Mouse (Mus musculus): ENCODE data around the gene Ap1g2. TPM values are rescaled to one million over a fixed set of nuclear protein-coding genes. Genes with fewer than 3 reads are reported as not detected.

Gene Ap1g2
- polyA plus RNA-seq, 1 experiment from 2014 or later: 10.2 TPM

GRCm38 (mm10) chr14:55079214-55079970 lies 27.0 kb downstream of the Ap1g2 start:
- WGBS: 22% methylated on average over 8 of the region's 8 CpGs
- Histone ChIP-seq H3K36me3 (replicated peaks) (peaks cover 6% of the 10 kb centered on the region), H3K4me2 (peak overlapping the region; percentile 28; the same call in 1 of the 2 replicates), H3K4me1 (peaks cover 50% of the 10 kb centered on the region), H3K27me3 (peaks cover 7% of the 10 kb centered on the region; the same call in 1 of the 2 replicates), H3K4me3 (replicated peaks) (no peak overlapping the region), H3K9me3 (no peaks in the 10 kb centered on the region), H3K27ac (peak overlapping the region; percentile 81), H3K9ac (peak overlapping the region; percentile 50)
- peak; percentile 57 for ATAC-seq (ENCODE audit: low FRiP score)

- peaks cover 15% of the 10 kb centered on the region for H3K36me3 ChIP-seq (replicated peaks)
- H3K27ac ChIP-seq: peak overlapping the region; percentile 81
- H3K4me1 ChIP-seq: peaks cover 48% of the 10 kb centered on the region
- no peaks in the 10 kb centered on the region for H3K9me3 ChIP-seq
- peak overlapping the region; percentile 28 for H3K4me2 ChIP-seq
- peak overlapping the region; percentile 50 for H3K9ac ChIP-seq
- ATAC-seq (ENCODE audit: low FRiP score): peak; percentile 66
- H3K27me3 ChIP-seq: peaks cover 7% of the 10 kb centered on the region; the same call in 1 of the 2 replicates
- peak overlapping the region; percentile 17 for H3K4me3 ChIP-seq (replicated peaks)
- 5% methylated on average over 23 of the region's 23 CpGs for WGBS
Observed at GRCm38 (mm10) chr14:55078366-55078989, 27.9 kb downstream of the Ap1g2 start.

GRCm38 (mm10) chr14:55077481-55078365 lies 28.7 kb downstream of the Ap1g2 start:
- Histone ChIP-seq H3K9ac (peak overlapping the region; percentile 21), H3K4me2 (peak overlapping the region; percentile 28), H3K9me3 (no peaks in the 10 kb centered on the region), H3K27me3 (peaks cover 9% of the 10 kb centered on the region; the same call in 1 of the 2 replicates), H3K4me1 (peaks cover 50% of the 10 kb centered on the region), H3K36me3 (replicated peaks) (peaks cover 23% of the 10 kb centered on the region), H3K27ac (peak overlapping the region; percentile 81), H3K4me3 (replicated peaks) (no peak overlapping the region)
- ATAC-seq (ENCODE audit: low FRiP score): no peak
- WGBS: 14% methylated on average over 15 of the region's 15 CpGs

GRCm38 (mm10) chr14:55076956-55077355 lies 29.4 kb downstream of the Ap1g2 start:
- Histone ChIP-seq H3K4me1 (peaks cover 56% of the 10 kb centered on the region), H3K4me2 (no peak overlapping the region), H3K27ac (peak overlapping the region; percentile 81; the same call in 1 of the 2 replicates), H3K9me3 (no peaks in the 10 kb centered on the region), H3K9ac (no peak overlapping the region), H3K27me3 (peaks cover 13% of the 10 kb centered on the region; the same call in 1 of the 2 replicates), H3K4me3 (replicated peaks) (no peak overlapping the region), H3K36me3 (replicated peaks) (peaks cover 31% of the 10 kb centered on the region)
- WGBS: 66% methylated on average over 3 of the region's 3 CpGs
- ATAC-seq (ENCODE audit: low FRiP score): no peak

GRCm38 (mm10) chr14:55076224-55076623 lies 30.2 kb downstream of the Ap1g2 start:
- no peak overlapping the region for H3K4me2 ChIP-seq
- H3K9ac ChIP-seq: no peak overlapping the region
- ATAC-seq (ENCODE audit: low FRiP score): no peak
- H3K36me3 ChIP-seq (replicated peaks): peaks cover 38% of the 10 kb centered on the region
- peaks cover 13% of the 10 kb centered on the region; the same call in 1 of the 2 replicates for H3K27me3 ChIP-seq
- peaks cover 63% of the 10 kb centered on the region for H3K4me1 ChIP-seq
- H3K9me3 ChIP-seq: no peaks in the 10 kb centered on the region
- 63% methylated on average over 6 of the region's 6 CpGs for WGBS
- H3K27ac ChIP-seq: no peak overlapping the region
- no peak overlapping the region for H3K4me3 ChIP-seq (replicated peaks)

- no peak for ATAC-seq (ENCODE audit: low FRiP score)
- H3K27ac ChIP-seq: no peak overlapping the region
- no peak overlapping the region for H3K4me3 ChIP-seq (replicated peaks)
- peaks cover 56% of the 10 kb centered on the region for H3K36me3 ChIP-seq (replicated peaks)
- H3K9me3 ChIP-seq: no peaks in the 10 kb centered on the region
- no peak overlapping the region for H3K4me2 ChIP-seq
- peaks cover 54% of the 10 kb centered on the region for H3K4me1 ChIP-seq
- peaks cover 13% of the 10 kb centered on the region; the same call in 1 of the 2 replicates for H3K27me3 ChIP-seq
- 94% methylated on average over 12 of the region's 12 CpGs for WGBS
- H3K9ac ChIP-seq: no peak overlapping the region
Observed at GRCm38 (mm10) chr14:55074416-55074815, 32.0 kb downstream of the Ap1g2 start.

GRCm38 (mm10) chr14:55071756-55072155 lies 34.6 kb downstream of the Ap1g2 start:
- Histone ChIP-seq H3K9me3 (no peaks in the 10 kb centered on the region), H3K9ac (no peak overlapping the region), H3K27ac (0 out of 2 replicates have a peak overlapping the region, but pooled peaks have one; percentile 25), H3K4me2 (peak overlapping the region; percentile 2; the same call in 1 of the 2 replicates), H3K4me1 (peaks cover 28% of the 10 kb centered on the region), H3K4me3 (replicated peaks) (no peak overlapping the region), H3K36me3 (replicated peaks) (peaks cover 83% of the 10 kb centered on the region), H3K27me3 (peaks cover 6% of the 10 kb centered on the region; the same call in 1 of the 2 replicates)
- 34% methylated on average over 19 of the region's 19 CpGs for WGBS
- no peak for ATAC-seq (ENCODE audit: low FRiP score)

GRCm38 (mm10) chr14:55066042-55066441 lies 40.4 kb downstream of the Ap1g2 start:
- Histone ChIP-seq H3K4me1 (peaks cover 26% of the 10 kb centered on the region), H3K9me3 (no peaks in the 10 kb centered on the region), H3K4me3 (replicated peaks) (no peak overlapping the region), H3K9ac (no peak overlapping the region), H3K4me2 (no peak overlapping the region), H3K27me3 (no peaks in the 10 kb centered on the region), H3K27ac (no peak overlapping the region), H3K36me3 (replicated peaks) (peaks cover 84% of the 10 kb centered on the region)
- 91% methylated on average over 8 of the region's 8 CpGs for WGBS
- ATAC-seq (ENCODE audit: low FRiP score): no peak

- Histone ChIP-seq H3K4me2 (no peak overlapping the region), H3K9ac (no peak overlapping the region), H3K4me3 (replicated peaks) (no peak overlapping the region), H3K27me3 (no peaks in the 10 kb centered on the region), H3K9me3 (no peaks in the 10 kb centered on the region), H3K4me1 (peaks cover 32% of the 10 kb centered on the region), H3K36me3 (replicated peaks) (peaks cover 78% of the 10 kb centered on the region), H3K27ac (no peak overlapping the region)
- 92% methylated on average over 13 of the region's 13 CpGs for WGBS
- no peak for ATAC-seq (ENCODE audit: low FRiP score)
Observed at GRCm38 (mm10) chr14:55065391-55065790, 41.0 kb downstream of the Ap1g2 start.

- Histone ChIP-seq H3K27me3 (no peaks in the 10 kb centered on the region), H3K9ac (no peak overlapping the region), H3K9me3 (no peaks in the 10 kb centered on the region), H3K4me2 (no peak overlapping the region), H3K4me3 (replicated peaks) (no peak overlapping the region), H3K27ac (no peak overlapping the region), H3K4me1 (peaks cover 37% of the 10 kb centered on the region), H3K36me3 (replicated peaks) (peaks cover 72% of the 10 kb centered on the region)
- 85% methylated on average over 35 of the region's 35 CpGs for WGBS
- no peak for ATAC-seq (ENCODE audit: low FRiP score)
Observed at GRCm38 (mm10) chr14:55064481-55065370, 41.7 kb downstream of the Ap1g2 start.

Data from forebrain, embryonic 12.5 days (tissue).